Mouse (Mus musculus) cerebellum, adult 9-10 months (tissue): ENCODE measurements at regions not wholly inside any gene's neighbourhood (a gene's known extent, or its start where the extent isn't known, plus 50 kb on each side); places are given as distances from the start of the nearest gene placed in this dataset.

Source experiments
- DNase-seq: peaks from one replicate; pipeline ENCODE4 v3.0.0; 2022

GRCm38 (mm10) chr2:131801212-131801611, 58.3 kb downstream of the Erv3 start:
- no peak for DNase-seq

- DNase-seq = no peak
These were observed 59.2 kb downstream of the Erv3 start for GRCm38 (mm10) chr2:131800126-131800894.

GRCm38 (mm10) chr2:131799486-131799885, 60.1 kb downstream of the Erv3 start:
- no peak for DNase-seq

GRCm38 (mm10) chr2:131797001-131797693, 62.4 kb downstream of the Erv3 start:
- no peak for DNase-seq

DNA sequence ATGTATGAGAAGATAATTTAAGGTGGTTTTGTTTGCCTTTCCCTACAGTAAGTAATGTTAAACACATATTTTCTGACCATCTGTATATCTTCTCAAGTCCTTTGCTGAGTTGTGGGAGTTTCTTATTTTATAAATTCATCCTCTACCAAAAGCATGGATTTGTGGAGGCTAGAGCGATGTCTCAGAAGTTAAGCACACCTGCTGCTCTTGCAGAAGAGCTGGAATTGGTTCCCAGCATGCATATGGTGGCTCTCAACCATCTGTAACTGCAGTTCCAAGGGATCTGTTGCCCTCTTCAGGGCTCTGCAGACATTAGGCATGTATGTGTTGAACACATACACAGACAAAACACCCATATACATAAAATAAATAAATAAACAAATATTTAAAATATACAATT, 84.2 kb downstream of the Erv3 start:
- no peak for DNase-seq

DNA sequence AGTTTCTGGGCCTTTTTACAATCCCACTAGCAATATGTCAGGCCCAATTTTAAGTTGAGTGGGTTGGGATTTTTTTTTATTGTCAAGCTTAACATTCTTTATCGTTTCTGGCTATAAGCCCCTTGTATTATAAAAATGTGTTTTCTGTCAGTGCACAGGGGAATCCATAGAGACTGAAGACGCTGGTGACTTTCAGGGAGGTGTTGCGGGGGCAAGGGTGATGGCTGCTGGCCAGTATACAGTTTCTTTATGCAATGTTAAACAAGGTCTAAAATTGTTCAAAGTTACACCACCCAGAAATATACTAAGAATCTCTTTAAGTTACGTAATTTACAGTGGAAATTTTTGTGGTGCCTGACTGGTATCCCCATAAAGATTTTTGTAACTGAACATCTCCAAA, 85.9 kb downstream of the Erv3 start:
- DNase-seq = no peak

- DNase-seq = no peak
These were observed 87.4 kb downstream of the Erv3 start for GRCm38 (mm10) chr2:131772163-131772562.

DNA sequence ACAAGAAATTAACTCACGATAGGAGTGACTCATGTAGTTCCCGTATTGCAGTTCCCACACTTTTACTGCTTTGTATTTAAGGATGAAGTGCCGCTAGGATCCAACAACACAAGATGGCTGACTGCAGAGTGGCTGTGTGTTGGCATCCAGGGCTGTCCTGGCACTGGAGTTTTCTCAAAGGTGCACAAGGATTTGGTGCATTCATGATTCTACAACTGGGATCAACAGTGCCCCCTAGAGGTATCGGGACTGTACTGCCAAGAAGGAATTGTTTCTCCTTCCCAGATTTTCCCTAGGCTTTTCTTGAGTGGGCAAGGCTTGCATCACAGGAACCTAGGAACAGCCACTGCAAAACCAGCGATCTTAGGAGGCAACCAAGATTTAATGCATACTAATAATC, 88.7 kb downstream of the Erv3 start:
- peak; percentile 8 for DNase-seq

DNA sequence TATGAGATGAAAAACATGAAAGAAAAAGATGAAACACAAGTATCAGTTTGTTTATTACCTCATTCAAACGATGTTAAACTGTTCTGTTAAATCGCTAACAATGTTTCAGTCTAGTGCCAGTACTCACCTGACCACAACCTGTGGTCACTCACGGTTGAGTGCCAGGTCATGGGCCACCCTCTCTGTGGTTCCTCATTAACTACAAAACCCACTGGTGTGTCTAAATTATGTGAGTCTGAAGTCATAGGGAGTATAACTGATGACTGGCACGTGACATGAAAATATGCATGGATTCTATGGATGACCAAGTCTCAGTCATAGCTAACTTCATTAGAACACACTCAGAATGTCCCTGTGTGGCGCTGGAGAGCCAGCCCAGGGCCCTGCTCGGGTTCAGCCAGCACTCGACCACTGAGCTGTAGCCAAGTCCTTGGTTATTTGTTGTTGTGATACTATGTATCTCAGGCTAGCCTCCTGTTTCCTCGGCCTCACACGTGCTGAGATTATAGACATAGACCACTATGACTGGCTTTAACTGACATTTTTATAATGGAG, 89.8 kb downstream of the Erv3 start:
- DNase-seq = no peak

DNA sequence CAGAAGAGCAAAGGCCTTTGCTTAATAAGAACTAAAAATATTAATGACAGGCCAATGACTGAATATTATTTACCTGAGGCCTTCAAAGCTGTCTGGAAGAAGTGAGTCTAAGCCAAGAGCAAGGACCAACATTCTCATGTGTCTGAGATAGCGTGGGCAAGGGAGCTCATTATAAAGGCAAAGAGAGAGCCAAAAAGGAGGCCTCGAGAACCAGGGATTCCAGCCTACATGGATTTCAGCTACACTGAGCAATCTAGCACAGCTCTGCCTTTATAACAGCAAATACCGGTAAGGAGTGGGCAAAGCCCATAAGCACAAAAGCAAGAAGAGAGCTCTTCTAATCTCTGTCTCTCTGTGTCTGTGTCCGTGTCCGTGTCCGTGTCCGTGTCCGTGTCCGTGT, 93.0 kb downstream of the Erv3 start:
- DNase-seq = no peak

DNA sequence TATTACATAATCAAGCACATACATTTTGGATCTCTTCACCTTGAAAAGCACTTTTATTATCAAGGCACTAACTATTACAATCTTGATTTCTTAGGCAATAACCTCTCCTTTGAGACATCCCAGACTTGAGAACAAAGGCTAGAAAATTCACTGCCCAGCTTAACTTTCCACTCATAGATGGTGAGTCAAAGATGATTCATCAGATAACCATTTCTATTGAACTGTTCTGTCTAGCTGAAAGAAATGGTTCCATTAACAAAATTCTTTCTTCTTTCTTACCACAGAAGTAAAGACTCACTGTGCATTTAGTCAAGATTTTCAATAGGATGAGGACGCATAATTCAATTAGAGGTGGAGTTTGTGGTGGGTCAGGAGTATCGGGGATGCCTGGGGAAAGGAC, 98.0 kb downstream of the Erv3 start:
- no peak for DNase-seq

GRCm38 (mm10) chr2:131757183-131757903, 102.2 kb downstream of the Erv3 start:
- no peak for DNase-seq

DNA sequence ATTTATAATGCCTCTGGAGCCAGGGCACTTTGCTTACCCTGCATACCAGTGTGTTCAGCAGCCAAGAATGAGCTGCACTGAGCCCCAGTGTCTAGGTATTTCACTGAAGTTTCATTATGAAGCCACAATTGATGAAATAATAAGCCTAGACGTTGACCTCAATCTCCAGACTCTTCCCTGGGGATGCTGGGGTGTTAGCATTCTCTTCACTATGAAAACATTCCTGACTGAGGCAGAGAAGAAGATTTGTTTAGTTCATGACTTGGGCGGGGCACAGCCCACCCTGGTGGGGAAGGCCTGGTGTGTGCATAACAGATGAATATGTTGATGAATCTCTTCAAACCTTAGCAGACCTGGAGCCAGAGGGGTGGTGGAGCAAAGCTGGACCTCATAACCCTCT, 104.4 kb downstream of the Erv3 start:
- DNase-seq = no peak

DNA sequence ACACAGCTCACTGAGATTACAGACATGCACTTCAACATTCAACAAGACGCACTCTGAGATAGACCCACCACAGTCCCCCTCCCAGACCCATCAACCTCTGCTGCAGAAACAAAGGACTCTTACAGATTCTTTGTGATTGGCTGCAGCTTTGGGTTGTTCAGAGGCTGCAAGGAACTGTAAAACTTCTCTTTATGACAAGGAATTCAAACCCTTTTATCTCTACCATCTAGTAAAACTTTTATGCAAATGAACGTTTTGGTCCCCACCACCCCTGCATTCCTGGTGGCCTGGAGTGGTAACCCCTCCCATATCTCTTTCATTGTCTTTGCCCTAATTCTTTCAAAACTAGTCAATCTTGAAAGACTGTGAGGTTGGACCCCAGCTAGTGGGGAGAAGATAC, 106.1 kb downstream of the Erv3 start:
- DNase-seq = no peak

GRCm38 (mm10) chr2:131750679-131751078, 108.9 kb downstream of the Erv3 start:
- no peak for DNase-seq

DNA sequence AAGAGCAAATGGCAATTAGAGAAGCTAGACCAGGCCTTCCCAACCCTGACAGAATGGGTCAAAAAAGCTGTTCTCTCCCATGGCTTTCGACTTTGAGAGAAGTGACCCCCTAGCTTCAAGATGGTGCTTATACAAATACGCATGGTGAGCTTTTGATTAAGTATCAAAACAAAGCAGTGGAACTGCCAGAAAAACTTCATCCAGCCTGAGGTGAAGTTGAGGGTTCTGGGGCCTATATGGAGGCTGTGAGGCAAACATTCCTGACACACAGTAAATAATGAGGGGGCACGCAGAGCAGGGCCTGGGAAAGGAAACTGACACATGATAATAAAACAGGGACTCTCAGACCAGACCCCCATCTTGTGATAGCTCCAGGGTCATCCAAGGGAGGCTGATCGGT, 109.3 kb downstream of the Erv3 start:
- DNase-seq = no peak

GRCm38 (mm10) chr2:131749746-131750145, 109.8 kb downstream of the Erv3 start:
- no peak for DNase-seq

- no peak for DNase-seq
These were observed 110.8 kb downstream of the Erv3 start for GRCm38 (mm10) chr2:131748791-131749190.

DNA sequence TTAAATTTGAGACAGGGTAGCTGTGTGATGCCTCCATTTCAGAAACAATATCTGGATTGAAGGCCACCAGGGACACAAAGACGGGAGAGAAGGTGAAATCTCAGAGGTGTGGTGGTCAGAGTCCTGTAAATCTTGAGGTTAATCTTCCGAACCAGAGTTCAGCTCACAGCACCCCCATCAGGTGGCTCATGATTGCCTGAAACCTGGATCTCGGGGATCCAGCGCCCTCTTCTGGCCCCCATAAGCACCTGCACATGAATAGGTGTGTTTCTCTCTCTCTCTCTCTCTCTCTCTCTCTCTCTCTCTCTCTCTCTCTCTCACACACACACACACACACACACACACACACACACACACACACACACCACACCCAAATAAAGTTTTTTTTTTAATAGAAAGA, 111.8 kb downstream of the Erv3 start:
- no peak for DNase-seq

DNA sequence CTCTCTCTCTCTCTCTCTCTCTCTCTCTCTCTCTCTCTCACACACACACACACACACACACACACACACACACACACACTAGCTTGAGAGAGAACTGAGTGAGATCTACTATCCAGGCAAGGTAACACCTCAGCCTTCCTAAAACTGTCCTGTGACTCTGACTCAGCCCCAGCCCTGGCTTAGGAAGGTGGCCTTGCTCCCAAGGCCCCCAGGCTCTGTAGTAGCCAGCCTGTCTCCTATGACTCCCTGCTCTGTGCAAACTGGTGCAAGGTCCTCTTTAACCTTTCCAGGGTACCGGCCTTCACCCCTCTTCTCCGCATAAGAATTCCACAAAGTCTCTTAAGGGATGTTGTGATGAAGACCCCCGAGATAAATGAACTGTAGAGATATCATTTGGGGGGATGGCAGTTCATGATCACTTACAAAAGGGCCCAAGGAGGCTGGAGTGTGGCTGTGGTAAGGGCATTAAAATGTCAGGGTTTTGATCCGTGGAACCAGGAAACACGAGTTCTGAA, 114.1 kb downstream of the Erv3 start:
- no peak for DNase-seq

DNA sequence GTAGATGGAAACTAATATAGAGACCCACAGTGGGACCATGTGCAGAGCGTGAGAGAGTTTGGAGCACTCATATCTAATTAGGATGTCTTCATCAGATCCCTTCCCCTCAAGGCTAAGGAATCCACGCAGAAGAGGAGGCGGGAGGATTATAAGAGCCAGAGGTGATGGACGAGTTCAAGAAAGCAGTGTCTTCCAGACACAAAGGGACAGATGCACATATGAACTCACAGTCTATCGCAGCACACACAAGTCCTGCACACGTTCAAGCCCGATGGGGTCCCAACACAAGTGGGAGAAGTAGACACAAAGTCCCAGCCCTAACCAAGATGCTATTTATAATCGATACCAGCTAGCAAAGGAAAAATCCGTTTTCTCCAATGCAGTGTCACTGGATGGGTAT, 114.6 kb downstream of the Erv3 start:
- no peak for DNase-seq

GRCm38 (mm10) chr2:131740456-131740855, 119.1 kb downstream of the Erv3 start:
- no peak for DNase-seq

DNA sequence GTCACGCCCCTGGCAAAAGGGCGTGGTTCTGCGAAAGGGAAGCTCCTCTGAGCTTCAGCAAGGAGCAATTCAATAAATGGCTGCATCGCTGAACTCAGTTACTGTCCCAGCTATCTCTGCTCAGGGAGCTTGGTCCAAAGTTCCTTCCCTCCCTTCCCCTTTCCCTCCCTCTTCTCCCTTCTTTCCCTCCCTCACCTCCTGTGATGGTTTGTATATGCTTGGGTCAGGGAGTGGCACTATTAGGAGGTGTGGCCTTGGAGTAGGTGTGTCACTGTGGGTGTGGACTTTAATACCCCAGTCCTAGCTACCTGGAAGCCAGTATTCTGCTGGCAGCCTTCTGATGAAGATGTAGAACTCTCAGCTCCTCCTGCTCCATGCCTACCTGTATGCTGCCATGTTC, 120.5 kb downstream of the Erv3 start:
- no peak for DNase-seq
